ENCODE assay signal across 9 mouse cellular contexts in the genomic region with DNA sequence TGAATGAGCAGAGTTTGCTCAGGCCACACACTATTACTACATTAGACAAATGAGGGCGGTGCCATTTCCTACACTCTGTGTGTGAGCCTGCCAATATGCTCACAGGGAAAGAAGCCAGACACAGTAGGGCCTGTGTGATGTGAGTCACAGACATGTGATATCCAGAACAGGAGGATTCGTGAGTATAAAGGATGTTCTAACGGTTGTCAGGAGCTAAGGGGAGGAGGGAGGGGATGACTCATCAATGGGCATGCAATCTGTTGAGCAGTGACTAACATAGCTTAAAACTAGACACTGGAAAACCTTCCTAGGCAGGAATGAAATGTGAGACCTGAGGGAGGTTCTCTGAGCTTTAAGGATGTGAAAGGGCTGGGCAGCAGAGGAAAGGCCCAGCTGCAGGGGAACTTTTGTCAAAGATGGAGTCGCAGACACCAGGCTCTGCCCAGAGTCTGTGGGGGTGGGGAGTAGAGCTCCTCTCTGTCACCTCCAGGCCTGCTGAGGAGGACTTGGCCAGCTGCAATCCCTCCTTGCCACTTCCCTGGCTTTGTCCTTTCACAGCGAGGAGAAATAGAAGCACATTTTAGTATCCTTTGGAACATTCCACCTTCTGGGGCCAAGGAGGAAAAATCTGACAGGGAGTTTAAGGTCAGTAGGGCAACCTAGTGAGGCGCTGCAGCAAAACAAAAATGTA. TPM values are rescaled to one million over a fixed set of nuclear protein-coding genes. Genes with fewer than 3 reads are reported as not detected.
DNase-seq lines count a peak whose midpoint lies in the region; ATAC-seq and TF ChIP-seq lines count a peak whose summit lies in the region.
"Had no signal": no experiment of that assay in that cellular context is flagged by ENCODE, and none has a peak within 500 bp of the region (broad histone marks: within the 10 kb centered on the region; RNA-seq: fewer than 3 reads in every experiment).

No protein-coding gene starts in this region.

- ATAC-seq in kidney, postnatal 0 days (replicated peaks; ENCODE audit: low FRiP score, low read depth), result peak; percentile 70
- 0 out of 2 replicates have a peak, but pooled peaks have one; percentile 5 for ATAC-seq in megakaryocyte progenitor cell, adult 5-6 weeks (replicated peaks; ENCODE audit: poor library complexity)
- ATAC-seq in midbrain, embryonic 11.5 days (ENCODE audit: low FRiP score), result no peak

- peak; percentile 80 for DNase-seq in kidney, postnatal 0 days (ENCODE audit: low spot score)
- no peak for DNase-seq in kidney, postnatal 14 days
- DNase-seq in adrenal gland, postnatal 10 days, result peak; percentile 38
- peak; percentile 29 to 63 for DNase-seq in frontal cortex, postnatal 10 days (ENCODE audit: low spot score in 2 of 2)
- DNase-seq in layer of hippocampus, adult 8-10 months (ENCODE audit: low spot score in 2 of 2), result peak; percentile 75 to 83
- no peak for DNase-seq in spleen, postnatal 14 days (ENCODE audit: low spot score in 2 of 2)
- DNase-seq in midbrain, embryonic 11.5 days (ENCODE audit: low spot score, missing footprints), result no peak

- H3K4me3 ChIP-seq in kidney, postnatal 0 days (replicated peaks; ENCODE audit: low read depth, low read length), result no peak overlapping the region
- H3K4me3 ChIP-seq in midbrain, embryonic 11.5 days (ENCODE audit: low read depth, low read length), result no peak overlapping the region

- 22% methylated on average over 6 of the region's 6 CpGs for WGBS in kidney, postnatal 0 days
- WGBS in midbrain, embryonic 11.5 days, result 66% methylated on average over 6 of the region's 6 CpGs

- no peak overlapping the region for H3K4me2 ChIP-seq in kidney, postnatal 0 days (ENCODE audit: low read length)
- H3K4me2 ChIP-seq in midbrain, embryonic 11.5 days, result no peak overlapping the region

- no peaks in the 10 kb centered on the region for H3K36me3 ChIP-seq in kidney, postnatal 0 days (ENCODE audit: insufficient read depth, low read length)
- H3K36me3 ChIP-seq in midbrain, embryonic 11.5 days (ENCODE audit: control insufficient read depth, insufficient read depth, low read length), result no peaks in the 10 kb centered on the region

- no peaks in the 10 kb centered on the region for H3K27me3 ChIP-seq in kidney, postnatal 0 days (ENCODE audit: insufficient read depth, low read length)
- no peaks in the 10 kb centered on the region for H3K27me3 ChIP-seq in midbrain, embryonic 11.5 days (ENCODE audit: control insufficient read depth, insufficient read depth, low read length)

- no peaks in the 10 kb centered on the region for H3K4me1 ChIP-seq in kidney, postnatal 0 days (replicated peaks; ENCODE audit: insufficient read depth, low read length)
- H3K4me1 ChIP-seq in midbrain, embryonic 11.5 days (ENCODE audit: control insufficient read depth, insufficient read depth, low read length), result no peaks in the 10 kb centered on the region; the same call in 1 of the 2 replicates

- no peaks in the 10 kb centered on the region for H3K9me3 ChIP-seq in kidney, postnatal 0 days (replicated peaks; ENCODE audit: low read length)
- no peaks in the 10 kb centered on the region for H3K9me3 ChIP-seq in midbrain, embryonic 11.5 days (ENCODE audit: control insufficient read depth, low read length)

- H3K27ac ChIP-seq in kidney, postnatal 0 days, result no peak overlapping the region
- no peak overlapping the region for H3K27ac ChIP-seq in midbrain, embryonic 11.5 days (ENCODE audit: low read depth, low read length)

- TF ChIP-seq CTCF in kidney, postnatal 0 days (IDR thresholded peaks at IDR 0.05; ENCODE audit: low read depth), result no peak

- H3K9ac ChIP-seq in kidney, postnatal 0 days (ENCODE audit: low read depth, low read length), result no peak overlapping the region
- H3K9ac ChIP-seq in midbrain, embryonic 11.5 days (ENCODE audit: low read length), result no peak overlapping the region

RNA-seq across cellular contexts. Expression of a gene that starts 9.2 kb away (rescaled TPM):
- 0.17 and 0.20 TPM in 2 replicates for polyA plus RNA-seq in kidney, postnatal 0 days (2015; fragmentation: Nextera tagmentation; extraction: Ambion mirVana)
- total RNA-seq in adrenal gland, postnatal 10 days (2021), result 100 to 1,000 TPM in 1 of 2 experiments, 10 to 100 TPM in 1; 59.9 to 180 TPM
- total RNA-seq in layer of hippocampus, adult 8-10 months (2022), result 100 to 1,000 TPM in 2 of 4 experiments, 10 to 100 TPM in 2; 66.0 to 259 (median 118) TPM
- total RNA-seq in megakaryocyte progenitor cell, adult 5-6 weeks (2015), result not detected in 2 replicates
- not detected in 2 replicates for total RNA-seq in megakaryocyte progenitor cell, adult 5-6 weeks (2017)
- not detected in 2 replicates for polyA plus RNA-seq in midbrain, embryonic 11.5 days (2014; fragmentation: Nextera tagmentation; extraction: Ambion mirVana)

RNA-seq across cellular contexts. Expression of a gene that starts 57.4 kb away (rescaled TPM):
- polyA plus RNA-seq in kidney, postnatal 0 days (2015; fragmentation: Nextera tagmentation; extraction: Ambion mirVana), result not detected in 2 replicates
- total RNA-seq in adrenal gland, postnatal 10 days (2021), result under 1 TPM in 1 of 2 experiments, not detected in 1; 0.39 TPM
- not detected for total RNA-seq in layer of hippocampus, adult 8-10 months (2022)
- total RNA-seq in megakaryocyte progenitor cell, adult 5-6 weeks (2015), result not detected in 2 replicates
- not detected in 2 replicates for total RNA-seq in megakaryocyte progenitor cell, adult 5-6 weeks (2017)
- polyA plus RNA-seq in midbrain, embryonic 11.5 days (2014; fragmentation: Nextera tagmentation; extraction: Ambion mirVana), result 0.17 and 0.59 TPM in 2 replicates
- polyA plus RNA-seq: liver, embryonic 16.5 days had no signal

Comparison
In these comparisons a context has a peak if more than half of its experiments do, and no peak if none do; other contexts are left out.
1. DNase-seq: peak in kidney, postnatal 0 days (single experiment), adrenal gland, postnatal 10 days (single experiment), frontal cortex, postnatal 10 days (2 of 2) and layer of hippocampus, adult 8-10 months (2 of 2); none in kidney, postnatal 14 days (single experiment), spleen, postnatal 14 days (0 of 2) and midbrain, embryonic 11.5 days (single experiment).
2. RNA of a gene that starts 9.2 kb away (total RNA-seq): 59.9 to 180 TPM in adrenal gland, postnatal 10 days and 66.0 to 259 TPM in layer of hippocampus, adult 8-10 months; not detected in megakaryocyte progenitor cell, adult 5-6 weeks; every median in the first group is over 10 times any median in the second.